Mouse (Mus musculus): ENCODE results near the gene Gm21988.

- TF ChIP-seq CTCF (IDR thresholded peaks at IDR 0.05; ENCODE audit: control insufficient read depth, insufficient read depth, low read length): no peak
- TF ChIP-seq POLR2A (IDR thresholded peaks at IDR 0.05; ENCODE audit: borderline replicate concordance, control insufficient read depth, low read depth, low read length): no peak
Measured at GRCm38 (mm10) chr11:70218741-70219470, 20.7 kb downstream of the Gm21988 start.
